Mouse (Mus musculus) c-Kit-positive CD71-negative TER-119-negative erythroid progenitor cells, embryonic 14.5 days (primary cell): ENCODE measurements around the gene Gm4792.

Experiments
- DNase-seq: peaks from one replicate; pipeline ENCODE4 v3.0.0-alpha.2; 2013; ENCODE audit warnings: low read depth

The Gm4792 gene

DNA sequence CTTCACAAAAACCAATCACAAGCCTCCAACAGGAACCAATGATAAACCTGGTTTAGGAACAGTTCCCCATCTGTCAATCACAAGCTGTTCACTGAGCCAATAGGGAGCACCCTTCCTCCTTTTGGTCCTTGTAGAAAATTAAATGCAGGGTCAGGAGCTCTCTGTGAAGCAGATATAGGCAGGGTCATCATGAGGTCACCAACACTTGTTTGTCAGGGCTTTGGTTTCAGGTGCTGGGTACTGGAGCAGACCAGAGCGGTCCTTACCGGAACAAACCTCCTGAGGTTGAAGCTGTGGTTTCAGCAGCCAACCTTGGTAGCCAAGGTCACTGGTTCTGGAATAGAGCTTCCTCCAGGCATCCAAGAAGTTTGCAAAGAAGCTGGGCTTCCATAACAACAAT, 798 bp upstream of the Gm4792 start:
- DNase-seq, result no peak

GRCm38 (mm10) chr10:94295923-94296605, 2.4 kb downstream of the Gm4792 start:
- DNase-seq, result no peak

GRCm38 (mm10) chr10:94294933-94295750, 3.4 kb downstream of the Gm4792 start:
- no peak for DNase-seq

GRCm38 (mm10) chr10:94294437-94294836, 4.1 kb downstream of the Gm4792 start:
- DNase-seq, result no peak

- DNase-seq, result no peak
Measured at GRCm38 (mm10) chr10:94282797-94283196, 15.7 kb downstream of the Gm4792 start.

- no peak for DNase-seq
Measured at GRCm38 (mm10) chr10:94282179-94282578, 16.3 kb downstream of the Gm4792 start.

DNA sequence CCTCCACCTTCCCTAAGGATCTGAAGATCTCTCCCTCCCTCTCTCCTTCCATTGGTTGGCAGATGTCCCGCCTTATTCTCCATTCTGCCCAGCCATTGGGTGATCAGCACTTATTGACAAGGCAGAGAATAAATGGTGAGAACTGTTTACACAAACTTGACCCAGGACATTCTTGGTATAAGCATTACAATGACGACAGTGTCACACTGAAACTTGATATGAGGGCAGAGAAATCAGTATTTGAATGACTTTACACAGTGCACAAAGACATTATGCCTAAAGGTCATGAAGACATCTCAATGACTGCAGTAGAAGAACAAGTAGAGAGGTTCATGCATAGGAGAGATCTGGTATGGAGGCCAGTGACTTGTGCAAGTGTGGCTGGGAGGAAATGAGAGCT, 22.0 kb downstream of the Gm4792 start:
- DNase-seq, result no peak

GRCm38 (mm10) chr10:94275321-94275720, 23.2 kb downstream of the Gm4792 start:
- DNase-seq, result no peak

GRCm38 (mm10) chr10:94265656-94266542, 32.6 kb downstream of the Gm4792 start:
- no peak for DNase-seq

DNA sequence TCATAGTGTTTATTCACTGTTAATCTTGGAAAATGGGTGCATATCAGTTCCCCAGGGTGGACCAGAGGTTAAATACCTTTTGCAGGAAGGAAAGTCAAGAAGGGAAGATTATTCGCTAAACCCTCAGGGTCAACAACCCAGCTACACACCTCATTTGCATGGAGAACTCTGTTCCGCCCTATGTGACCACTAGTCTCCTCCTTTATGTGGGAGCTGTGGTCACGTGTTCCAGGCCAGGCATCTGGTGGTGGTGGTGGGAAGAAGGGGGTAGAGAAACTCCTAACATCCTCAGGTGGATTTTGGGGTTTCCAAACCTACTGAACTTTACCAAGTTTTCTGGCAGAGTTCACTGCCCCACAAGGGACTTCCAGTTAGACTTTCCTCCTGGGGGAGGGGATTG, 35.3 kb downstream of the Gm4792 start:
- no peak for DNase-seq

DNA sequence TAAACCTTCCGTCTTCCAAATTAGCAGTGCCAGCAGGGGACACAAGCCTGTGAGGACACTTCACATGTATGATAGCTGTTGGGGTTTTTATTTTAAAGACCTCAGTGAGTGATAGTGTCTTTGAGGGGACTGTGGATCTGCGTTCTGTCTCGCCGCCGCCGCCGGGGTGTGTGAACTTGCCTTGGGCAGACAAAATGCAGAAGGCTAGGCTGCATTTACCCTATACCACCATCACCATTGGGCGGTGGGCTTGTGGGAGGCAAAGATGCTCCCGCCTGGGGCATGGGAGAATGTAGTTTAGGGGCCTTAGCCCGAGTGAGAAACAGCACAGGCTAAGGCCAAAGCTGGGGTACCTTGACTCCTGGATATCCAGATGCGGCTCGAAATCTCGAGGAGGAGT, 35.9 kb downstream of the Gm4792 start:
- DNase-seq, result no peak

GRCm38 (mm10) chr10:94260544-94260943, 38.0 kb downstream of the Gm4792 start:
- no peak for DNase-seq

DNA sequence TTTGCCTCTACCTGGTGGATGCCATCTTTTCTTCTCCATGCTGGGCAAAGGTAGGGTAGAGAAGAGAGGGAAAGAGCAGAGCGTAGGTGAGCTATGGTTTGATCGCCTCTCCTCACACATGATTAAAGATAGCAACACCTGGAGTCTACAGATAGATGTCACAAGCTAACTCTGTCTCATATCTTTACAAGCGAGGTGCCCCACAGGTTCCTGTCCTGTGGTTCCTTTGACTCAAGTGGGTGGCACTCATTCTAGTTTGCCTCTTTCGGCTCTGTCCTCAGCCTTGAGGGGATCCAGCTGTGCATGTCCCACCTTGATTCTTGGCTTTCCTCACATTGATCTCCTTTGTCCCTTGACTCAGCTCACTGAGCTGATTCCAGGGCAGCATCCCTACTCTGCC, 42.0 kb downstream of the Gm4792 start:
- DNase-seq, result no peak

DNA sequence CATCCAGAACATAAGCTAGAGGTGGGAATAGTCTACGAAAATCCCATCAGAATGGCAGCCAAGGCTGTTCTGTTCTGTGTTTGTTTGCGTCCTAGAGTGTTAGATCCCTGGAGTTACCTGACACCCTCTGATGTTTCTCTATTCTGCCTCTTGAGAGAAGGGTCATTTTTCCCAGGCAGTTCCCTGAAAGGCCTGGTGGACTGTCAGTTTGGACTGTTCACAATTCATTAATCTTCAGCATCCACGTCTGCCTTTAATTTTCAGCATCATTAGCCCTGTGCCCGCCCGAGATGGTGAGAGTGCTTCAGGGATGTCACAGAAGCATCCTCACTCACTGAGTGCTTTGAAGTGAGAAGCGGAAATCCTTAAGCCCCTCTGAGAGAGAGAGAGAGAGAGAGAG, 42.8 kb downstream of the Gm4792 start:
- DNase-seq, result no peak

- DNase-seq, result no peak
Measured at GRCm38 (mm10) chr10:94254766-94255165, 43.7 kb downstream of the Gm4792 start.

- no peak for DNase-seq
Measured at GRCm38 (mm10) chr10:94253260-94253807, 45.2 kb downstream of the Gm4792 start.

GRCm38 (mm10) chr10:94249575-94250456, 48.7 kb downstream of the Gm4792 start:
- DNase-seq, result peak; percentile 10

DNA sequence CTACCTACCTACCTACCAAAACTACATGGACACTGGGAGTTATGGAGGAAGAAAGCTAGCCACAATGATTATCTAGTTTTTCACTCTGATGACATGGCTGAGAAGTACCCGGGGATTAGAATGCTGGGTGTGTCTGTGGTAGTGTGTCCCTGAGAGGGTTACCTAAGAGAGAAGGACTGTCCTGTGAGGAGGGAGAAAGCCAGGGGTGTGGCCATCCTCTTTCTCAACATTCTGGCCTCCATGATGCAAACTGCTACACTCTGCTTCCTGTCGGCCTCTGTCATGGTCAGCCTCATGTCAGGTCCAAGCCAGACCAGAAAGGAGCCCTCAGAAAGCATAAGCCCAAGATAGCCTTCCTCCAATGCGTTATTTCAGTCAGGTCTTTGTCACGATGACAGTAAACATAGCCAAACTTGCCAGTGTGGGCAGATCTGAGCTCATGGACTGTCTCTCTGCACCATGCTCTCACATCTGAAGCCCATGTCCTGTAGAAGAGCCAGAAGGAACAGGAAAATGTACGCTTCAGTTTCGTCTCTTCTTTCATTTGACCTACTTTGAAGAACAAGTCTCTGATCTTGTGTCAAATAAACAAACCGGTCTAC, 50.7 kb downstream of the Gm4792 start:
- DNase-seq, result no peak
